Mouse (Mus musculus) ES-E14 (cell line): ENCODE results near the gene Clasp2.

Experiments used
- MAFK ChIP-seq: IDR thresholded peaks from 2 replicates; pipeline ENCODE4 v1.6.1; 2014; ENCODE audit warnings: mild to moderate bottlenecking, low read depth, low read length, inconsistent platforms; ENCODE audit not compliant: insufficient read depth
- ZC3H11A ChIP-seq: IDR thresholded peaks from 2 replicates; pipeline ENCODE4 v1.6.1; 2012; ENCODE audit warnings: low read depth, mild to moderate bottlenecking, inconsistent platforms, low read length, borderline replicate concordance
- ZNF384 ChIP-seq: IDR thresholded peaks from 2 replicates; pipeline ENCODE4 v1.6.1; 2012; ENCODE audit warnings: low read depth, low read length, inconsistent platforms

GRCm38 (mm10) chr9:113943372-113943771 is 202.1 kb downstream of the Clasp2 start:
- TF ChIP-seq ZNF384 (no peak), ZC3H11A (no peak), MAFK (no peak)
